Mouse (Mus musculus) liver, postnatal 0 days (tissue): ENCODE results near the gene Pdcd1lg2. TPM values are rescaled to one million over a fixed set of nuclear protein-coding genes. Genes with fewer than 3 reads are reported as not detected.

Experiments
- ATAC-seq: fragments of 200-750 bp; cut with Nextera tagmentation; 2 replicates; pipeline ENCODE4 v1.8.0; 2017; ENCODE audit warnings: mild to moderate bottlenecking, moderate library complexity
- DNase-seq: peaks from one replicate; pipeline ENCODE4 v3.0.0-alpha.2; 2016
- H3K27ac ChIP-seq: fragments of 300-500 bp; sonication (generic); 2 replicates; pipeline ENCODE4 v1.5.1; 2014; ENCODE audit warnings: antibody characterized with exemption, moderate library complexity, mild to moderate bottlenecking, low read depth
- H3K27me3 ChIP-seq: fragments of 300-500 bp; sonication (generic); 2 replicates; pipeline ENCODE4 v1.6.1; 2014; ENCODE audit warnings: low read length, control low read depth, mixed read lengths; ENCODE audit not compliant: insufficient read depth
- H3K36me3 ChIP-seq: fragments of 300-500 bp; sonication (generic); replicated peaks from 2 replicates; pipeline ENCODE4 v1.6.1; 2014; ENCODE audit warnings: mild to moderate bottlenecking, control low read depth, low read length, moderate library complexity, mixed read lengths; ENCODE audit not compliant: insufficient read depth
- H3K4me1 ChIP-seq: fragments of 300-500 bp; sonication (generic); 2 replicates; pipeline ENCODE4 v1.6.1; 2014; ENCODE audit warnings: antibody characterized with exemption, mild to moderate bottlenecking, control low read depth; ENCODE audit not compliant: insufficient read depth
- H3K4me2 ChIP-seq: fragments of 300-500 bp; sonication (generic); 2 replicates; pipeline ENCODE4 v1.6.1; 2014; ENCODE audit warnings: low read depth, mild to moderate bottlenecking, low read length, moderate library complexity, mixed read lengths
- H3K4me3 ChIP-seq: fragments of 300-500 bp; sonication (generic); 2 replicates; pipeline ENCODE4 v1.5.1; 2014; ENCODE audit warnings: low read depth, low read length
- H3K9ac ChIP-seq: fragments of 300-500 bp; sonication (generic); replicated peaks from 2 replicates; pipeline ENCODE4 v1.6.1; 2014; ENCODE audit warnings: mild to moderate bottlenecking, moderate library complexity
- H3K9me3 ChIP-seq: fragments of 300-500 bp; sonication (generic); 2 replicates; pipeline ENCODE4 v1.6.1; 2016; ENCODE audit warnings: mild to moderate bottlenecking, control low read depth, low read length, mixed read lengths
- CTCF ChIP-seq: sonication (generic); IDR thresholded peaks from 2 replicates; pipeline ENCODE4 v1.5.1; 2016; ENCODE audit warnings: antibody characterized with exemption, low read depth
- EP300 ChIP-seq: IDR thresholded peaks from 2 replicates; pipeline ENCODE4 v1.6.1; 2016; ENCODE audit warnings: antibody characterized with exemption, low read depth, mild to moderate bottlenecking
- WGBS: fragments of 180-500 bp; shearing (Covaris S2); extraction: QIAGEN DNeasy Blood & Tissue Kit; methylation state at CpG from one replicate; pipeline ENCODE4 v1.1.7; 2014; ENCODE audit not compliant: insufficient replicate concordance; 5-methylcytosine and 5-hydroxymethylcytosine counted together
- polyA plus RNA-seq: library from polyadenylated mRNA; unstranded; fragments of >200 nt; fragmentation: Nextera tagmentation; extraction: Ambion mirVana; gene quantifications from 2 replicates; pipeline ENCODE4 v1.2.1, GENCODE M21; 2015

Pdcd1lg2 gene
- not detected in 2 replicates for polyA plus RNA-seq

- DNase-seq: no peak
- WGBS: 65% methylated on average over 4 of the region's 4 CpGs
- H3K9me3 ChIP-seq: no peaks in the 10 kb centered on the region
- H3K9ac ChIP-seq: no peak within 1 kb of the TSS
- H3K4me1 ChIP-seq: no peaks in the 10 kb centered on the region
- no peaks in the 10 kb centered on the region for H3K27me3 ChIP-seq
- no peak within 1 kb of the TSS for H3K27ac ChIP-seq
- H3K36me3 ChIP-seq: no peaks in the 10 kb centered on the region
- TF ChIP-seq EP300: no peak
- TF ChIP-seq CTCF: no peak
- no peak within 1 kb of the TSS for H3K4me2 ChIP-seq
- H3K4me3 ChIP-seq: no peak within 1 kb of the TSS
- ATAC-seq: no peak
Observed at GRCm38 (mm10) chr19:29410619-29411018, at the start of gene Pdcd1lg2. Gene Pdcd1lg2, plus strand, starts transcription at chr19:29410919.

GRCm38 (mm10) chr19:29361468-29362130 is 49.1 kb upstream of the Pdcd1lg2 start:
- DNase-seq (peak; percentile 91), ATAC-seq (peak; percentile 100)
- 2% methylated on average over 33 of the region's 33 CpGs for WGBS
- TF ChIP-seq CTCF (no peak), EP300 (no peak)
- Histone ChIP-seq H3K27ac (peak overlapping the region; percentile 26; the same call in 1 of the 2 replicates), H3K9me3 (no peaks in the 10 kb centered on the region), H3K36me3 (peaks cover 13% of the 10 kb centered on the region), H3K27me3 (no peaks in the 10 kb centered on the region), H3K4me1 (peaks cover 28% of the 10 kb centered on the region), H3K9ac (peak overlapping the region; percentile 73), H3K4me2 (peak overlapping the region; percentile 92), H3K4me3 (peak overlapping the region; percentile 64)

DNA sequence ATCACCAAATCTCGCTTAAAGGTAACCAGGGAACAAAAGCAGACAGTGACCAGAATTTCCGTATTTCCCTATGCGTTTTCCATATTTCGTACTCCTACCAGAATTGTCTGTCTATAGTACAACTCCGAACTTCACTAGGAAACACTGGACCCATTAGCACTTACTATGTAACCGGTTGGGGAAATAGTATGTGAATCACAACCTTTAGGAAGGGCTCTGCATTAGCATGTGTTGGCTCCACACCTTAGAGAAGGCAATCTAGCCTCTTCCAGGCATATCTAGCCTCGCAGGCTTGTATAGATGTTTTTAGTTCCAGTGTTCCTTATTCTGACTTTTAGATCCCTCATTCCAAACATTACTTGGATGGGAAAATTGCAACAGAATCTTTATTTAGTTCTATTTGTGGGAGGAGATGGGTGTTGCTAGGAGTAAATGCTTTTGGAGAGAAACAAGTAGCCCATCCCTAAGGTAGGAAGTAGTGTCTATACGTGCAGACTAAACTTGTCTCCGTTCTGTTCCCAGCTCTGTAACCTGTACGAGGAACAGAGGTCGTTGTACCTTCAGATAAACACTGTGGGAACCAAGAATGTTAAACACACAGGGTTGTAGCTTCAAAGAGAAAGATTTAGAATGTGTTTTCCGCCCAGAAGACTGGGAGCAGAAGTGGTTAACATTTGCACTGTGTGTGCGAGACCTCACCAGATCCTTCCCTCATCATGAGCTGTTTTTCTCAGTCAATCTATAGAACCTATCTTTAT is 48.4 kb upstream of the Pdcd1lg2 start:
- Histone ChIP-seq H3K4me2 (peak overlapping the region; percentile 92), H3K4me1 (peaks cover 28% of the 10 kb centered on the region), H3K9ac (peak overlapping the region; percentile 73), H3K4me3 (peak overlapping the region; percentile 64), H3K27ac (0 out of 2 replicates have a peak overlapping the region, but pooled peaks have one; percentile 13), H3K9me3 (no peaks in the 10 kb centered on the region), H3K36me3 (peaks cover 13% of the 10 kb centered on the region), H3K27me3 (no peaks in the 10 kb centered on the region)
- DNase-seq (no peak), ATAC-seq (no peak)
- TF ChIP-seq EP300: no peak
- TF ChIP-seq CTCF: no peak
- WGBS: 35% methylated on average over 13 of the region's 13 CpGs

- Histone ChIP-seq H3K36me3 (peaks cover 7% of the 10 kb centered on the region), H3K4me2 (no peak overlapping the region), H3K9ac (no peak overlapping the region), H3K9me3 (no peaks in the 10 kb centered on the region), H3K4me1 (peaks cover 33% of the 10 kb centered on the region), H3K4me3 (no peak overlapping the region), H3K27me3 (no peaks in the 10 kb centered on the region), H3K27ac (no peak overlapping the region)
- no peak for TF ChIP-seq CTCF
- TF ChIP-seq EP300: no peak
- no peak for ATAC-seq
- DNase-seq: no peak
- WGBS: 92% methylated on average over 7 of the region's 7 CpGs
Observed at GRCm38 (mm10) chr19:29363557-29363956, 47.2 kb upstream of the Pdcd1lg2 start.

GRCm38 (mm10) chr19:29364076-29364475 is 46.6 kb upstream of the Pdcd1lg2 start:
- no peaks in the 10 kb centered on the region for H3K9me3 ChIP-seq
- WGBS: 71% methylated on average over 5 of the region's 5 CpGs
- no peak overlapping the region for H3K4me2 ChIP-seq
- H3K9ac ChIP-seq: no peak overlapping the region
- no peak overlapping the region for H3K27ac ChIP-seq
- DNase-seq: no peak
- no peak overlapping the region for H3K4me3 ChIP-seq
- no peak for ATAC-seq
- H3K4me1 ChIP-seq: peaks cover 36% of the 10 kb centered on the region
- peaks cover 1% of the 10 kb centered on the region for H3K36me3 ChIP-seq
- H3K27me3 ChIP-seq: no peaks in the 10 kb centered on the region
- TF ChIP-seq CTCF: no peak

- no peaks in the 10 kb centered on the region; the same call in 1 of the 2 replicates for H3K36me3 ChIP-seq
- no peak for TF ChIP-seq EP300
- no peak for TF ChIP-seq CTCF
- ATAC-seq: no peak
- H3K4me1 ChIP-seq: peaks cover 39% of the 10 kb centered on the region
- no peak overlapping the region for H3K9ac ChIP-seq
- no peak overlapping the region for H3K4me3 ChIP-seq
- H3K27me3 ChIP-seq: no peaks in the 10 kb centered on the region
- H3K9me3 ChIP-seq: no peaks in the 10 kb centered on the region
- no peak overlapping the region for H3K4me2 ChIP-seq
- WGBS: 59% methylated on average over 3 of the region's 3 CpGs
- DNase-seq: no peak
- H3K27ac ChIP-seq: no peak overlapping the region
Observed at GRCm38 (mm10) chr19:29365105-29365504, 45.6 kb upstream of the Pdcd1lg2 start.
